Mouse (Mus musculus) kidney, adult 2 months (tissue): ENCODE data around the gene Ahcyl1.

Experiments
- CTCF ChIP-seq: fragments of 200-500 bp; conservative IDR thresholded peaks from 2 replicates; pipeline ENCODE4 v1.5.1; 2011; ENCODE audit warnings: low read depth, mild to moderate bottlenecking, control low read depth, low read length, moderate library complexity, mixed read lengths; ENCODE audit not compliant: insufficient read depth, insufficient read length
- POLR2A ChIP-seq: fragments of 200-500 bp; IDR thresholded peaks from one replicate; pipeline ENCODE4 v1.6.1; 2011; ENCODE audit warnings: low read depth, low read length, control low read depth

- TF ChIP-seq POLR2A (no peak), CTCF (no peak)
Measured at GRCm38 (mm10) chr3:107700625-107701024, 4.3 kb upstream of the Ahcyl1 start.
